Mouse (Mus musculus) embryonic fibroblast, embryonic 13.5 days (primary cell): ENCODE results near the gene Ubl7.

ENCODE experiments used
- CTCF ChIP-seq: IDR thresholded peaks from 2 replicates; pipeline ENCODE4 v1.5.1; 2011; ENCODE audit warnings: mild to moderate bottlenecking, control low read depth, low read length, moderate library complexity, borderline replicate concordance; ENCODE audit not compliant: insufficient read depth
- POLR2A ChIP-seq: IDR thresholded peaks from 2 replicates; pipeline ENCODE4 v1.6.1; 2011; ENCODE audit warnings: low read depth, mild to moderate bottlenecking, control low read depth, low read length, moderate library complexity

DNA sequence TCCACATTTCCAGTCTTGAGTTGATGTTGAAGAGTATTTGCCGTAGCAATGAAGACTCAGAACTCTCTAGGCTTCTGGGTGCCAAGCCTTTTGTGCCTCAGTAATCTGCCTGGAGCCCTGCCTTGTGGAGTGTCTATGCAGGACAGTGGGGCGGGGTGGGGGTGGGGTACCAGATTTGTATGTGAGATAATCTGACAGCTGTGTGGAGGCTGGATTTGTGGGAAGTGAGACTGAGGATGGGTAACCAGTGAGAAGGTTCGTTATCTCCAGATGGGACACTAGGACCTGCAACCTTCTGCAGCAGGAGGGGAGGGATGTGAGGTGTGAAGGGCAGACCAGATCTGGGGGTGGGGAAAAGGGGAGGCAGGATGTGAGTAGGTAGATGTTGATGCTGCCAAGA is 21.5 kb downstream of the Ubl7 start:
- TF ChIP-seq POLR2A (no peak), CTCF (no peak)
